Mouse (Mus musculus) liver, postnatal 0 days (tissue): ENCODE data around the gene Chac1. TPM values are rescaled to one million over a fixed set of nuclear protein-coding genes. Genes with fewer than 3 reads are reported as not detected.

Source experiments
- ATAC-seq: fragments of 200-750 bp; cut with Nextera tagmentation; 2 replicates; pipeline ENCODE4 v1.8.0; 2017; ENCODE audit warnings: mild to moderate bottlenecking, moderate library complexity
- DNase-seq: peaks from one replicate; pipeline ENCODE4 v3.0.0-alpha.2; 2016
- H3K27ac ChIP-seq: fragments of 300-500 bp; sonication (generic); 2 replicates; pipeline ENCODE4 v1.5.1; 2014; ENCODE audit warnings: antibody characterized with exemption, moderate library complexity, mild to moderate bottlenecking, low read depth
- H3K27me3 ChIP-seq: fragments of 300-500 bp; sonication (generic); 2 replicates; pipeline ENCODE4 v1.6.1; 2014; ENCODE audit warnings: low read length, control low read depth, mixed read lengths; ENCODE audit not compliant: insufficient read depth
- H3K36me3 ChIP-seq: fragments of 300-500 bp; sonication (generic); replicated peaks from 2 replicates; pipeline ENCODE4 v1.6.1; 2014; ENCODE audit warnings: mild to moderate bottlenecking, control low read depth, low read length, moderate library complexity, mixed read lengths; ENCODE audit not compliant: insufficient read depth
- H3K4me1 ChIP-seq: fragments of 300-500 bp; sonication (generic); 2 replicates; pipeline ENCODE4 v1.6.1; 2014; ENCODE audit warnings: antibody characterized with exemption, mild to moderate bottlenecking, control low read depth; ENCODE audit not compliant: insufficient read depth
- H3K4me2 ChIP-seq: fragments of 300-500 bp; sonication (generic); 2 replicates; pipeline ENCODE4 v1.6.1; 2014; ENCODE audit warnings: low read depth, mild to moderate bottlenecking, low read length, moderate library complexity, mixed read lengths
- H3K4me3 ChIP-seq: fragments of 300-500 bp; sonication (generic); 2 replicates; pipeline ENCODE4 v1.5.1; 2014; ENCODE audit warnings: low read depth, low read length
- H3K9ac ChIP-seq: fragments of 300-500 bp; sonication (generic); replicated peaks from 2 replicates; pipeline ENCODE4 v1.6.1; 2014; ENCODE audit warnings: mild to moderate bottlenecking, moderate library complexity
- H3K9me3 ChIP-seq: fragments of 300-500 bp; sonication (generic); 2 replicates; pipeline ENCODE4 v1.6.1; 2016; ENCODE audit warnings: mild to moderate bottlenecking, control low read depth, low read length, mixed read lengths
- CTCF ChIP-seq: sonication (generic); IDR thresholded peaks from 2 replicates; pipeline ENCODE4 v1.5.1; 2016; ENCODE audit warnings: antibody characterized with exemption, low read depth
- EP300 ChIP-seq: IDR thresholded peaks from 2 replicates; pipeline ENCODE4 v1.6.1; 2016; ENCODE audit warnings: antibody characterized with exemption, low read depth, mild to moderate bottlenecking
- WGBS: fragments of 180-500 bp; shearing (Covaris S2); extraction: QIAGEN DNeasy Blood & Tissue Kit; methylation state at CpG from one replicate; pipeline ENCODE4 v1.1.7; 2014; ENCODE audit not compliant: insufficient replicate concordance; 5-methylcytosine and 5-hydroxymethylcytosine counted together
- polyA plus RNA-seq: library from polyadenylated mRNA; unstranded; fragments of >200 nt; fragmentation: Nextera tagmentation; extraction: Ambion mirVana; gene quantifications from 2 replicates; pipeline ENCODE4 v1.2.1, GENCODE M21; 2015

Chac1 gene
- polyA plus RNA-seq, 1 experiment from 2014 or later: 0.35 TPM

DNA sequence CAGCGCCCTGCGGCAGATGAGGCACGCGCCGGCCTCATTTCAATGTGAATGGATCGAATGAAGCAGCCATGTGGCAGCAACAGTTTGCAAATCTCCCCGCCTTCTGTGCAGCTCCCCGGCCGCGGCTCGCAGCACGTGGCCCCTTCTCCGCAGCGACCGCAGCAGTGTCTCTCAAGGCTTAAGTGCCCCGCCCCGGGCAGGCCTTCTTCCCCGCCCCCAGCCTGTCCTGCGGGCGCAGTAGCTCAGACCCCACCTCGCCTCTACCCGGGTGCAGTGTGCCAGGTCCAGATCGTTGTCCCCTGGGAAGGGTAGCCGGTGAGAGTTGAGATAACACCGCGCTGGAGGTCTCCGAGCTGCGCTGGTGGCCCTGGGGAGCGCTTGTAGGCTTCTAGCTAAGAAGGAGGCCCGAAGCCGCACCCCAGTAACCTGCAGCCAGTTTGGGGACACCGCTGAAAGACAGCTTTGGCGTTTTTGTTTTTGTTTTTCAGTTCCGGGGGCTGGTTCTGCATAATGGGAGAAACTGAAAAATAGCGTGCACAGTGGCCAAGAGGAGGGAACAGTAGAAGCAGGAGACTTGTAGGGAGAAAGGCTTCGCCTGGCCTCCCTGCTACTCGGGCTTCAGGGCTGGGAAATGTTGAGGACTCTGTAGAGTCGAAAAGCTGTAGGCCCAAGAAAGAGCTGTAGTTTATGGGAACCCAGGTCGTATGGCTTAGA, 28.3 kb upstream of the Chac1 start:
- H3K9ac ChIP-seq: no peak overlapping the region; the same call in 1 of the 2 replicates
- ATAC-seq (peak; percentile 26), DNase-seq (peak; percentile 59)
- peaks cover 66% of the 10 kb centered on the region for H3K4me1 ChIP-seq
- no peaks in the 10 kb centered on the region for H3K36me3 ChIP-seq
- no peaks in the 10 kb centered on the region for H3K9me3 ChIP-seq
- peaks cover 75% of the 10 kb centered on the region for H3K27me3 ChIP-seq
- no peak overlapping the region for H3K27ac ChIP-seq
- 10% methylated on average over 39 of the region's 39 CpGs for WGBS
- peak overlapping the region; percentile 67 for H3K4me2 ChIP-seq
- TF ChIP-seq EP300 (no peak), CTCF (no peak)
- H3K4me3 ChIP-seq: peak overlapping the region; percentile 36

DNA sequence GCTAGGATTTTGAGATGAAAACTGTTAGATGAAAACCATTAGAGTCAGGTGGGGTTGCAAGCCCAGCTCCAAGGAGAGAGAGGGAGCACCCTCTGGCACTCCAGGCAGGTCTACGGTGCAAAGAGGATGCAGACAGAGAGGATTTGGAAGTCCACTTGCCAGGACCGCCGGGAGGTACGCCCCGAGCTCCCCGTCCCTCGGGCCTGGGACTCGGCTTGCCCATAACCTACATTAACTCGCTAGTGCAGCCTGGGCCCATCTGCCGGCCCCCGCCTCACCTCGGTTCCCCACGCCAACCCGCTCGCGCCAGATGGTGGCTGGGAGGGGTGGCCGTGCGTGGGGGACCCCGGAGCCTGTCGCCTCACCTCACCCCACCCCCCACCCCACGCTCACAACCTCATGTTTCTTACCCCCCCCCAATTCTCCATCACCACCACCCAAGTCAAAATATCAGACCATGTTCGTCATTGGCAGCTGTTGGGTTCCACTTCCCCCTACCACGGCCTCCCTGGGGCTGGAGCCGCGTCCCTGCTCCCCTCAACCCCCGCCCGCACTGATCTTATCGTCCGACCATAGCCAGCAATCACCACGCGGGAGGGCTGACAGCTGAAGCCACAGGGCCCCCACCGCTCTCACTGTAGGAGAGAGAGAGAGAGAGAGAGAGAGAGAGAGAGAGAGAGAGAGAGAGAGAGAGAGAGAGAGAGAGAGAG, 27.0 kb upstream of the Chac1 start:
- H3K36me3 ChIP-seq: no peaks in the 10 kb centered on the region
- TF ChIP-seq EP300 (no peak), CTCF (no peak)
- no peak overlapping the region for H3K9ac ChIP-seq
- peak overlapping the region; percentile 73 for H3K4me2 ChIP-seq
- H3K27ac ChIP-seq: no peak overlapping the region; the same call in 1 of the 2 replicates
- no peaks in the 10 kb centered on the region for H3K9me3 ChIP-seq
- no peak for ATAC-seq
- peak; percentile 57 for DNase-seq
- WGBS: 12% methylated on average over 22 of the region's 32 CpGs
- H3K4me3 ChIP-seq: peak overlapping the region; percentile 55
- H3K4me1 ChIP-seq: peaks cover 55% of the 10 kb centered on the region
- peaks cover 85% of the 10 kb centered on the region for H3K27me3 ChIP-seq

DNA sequence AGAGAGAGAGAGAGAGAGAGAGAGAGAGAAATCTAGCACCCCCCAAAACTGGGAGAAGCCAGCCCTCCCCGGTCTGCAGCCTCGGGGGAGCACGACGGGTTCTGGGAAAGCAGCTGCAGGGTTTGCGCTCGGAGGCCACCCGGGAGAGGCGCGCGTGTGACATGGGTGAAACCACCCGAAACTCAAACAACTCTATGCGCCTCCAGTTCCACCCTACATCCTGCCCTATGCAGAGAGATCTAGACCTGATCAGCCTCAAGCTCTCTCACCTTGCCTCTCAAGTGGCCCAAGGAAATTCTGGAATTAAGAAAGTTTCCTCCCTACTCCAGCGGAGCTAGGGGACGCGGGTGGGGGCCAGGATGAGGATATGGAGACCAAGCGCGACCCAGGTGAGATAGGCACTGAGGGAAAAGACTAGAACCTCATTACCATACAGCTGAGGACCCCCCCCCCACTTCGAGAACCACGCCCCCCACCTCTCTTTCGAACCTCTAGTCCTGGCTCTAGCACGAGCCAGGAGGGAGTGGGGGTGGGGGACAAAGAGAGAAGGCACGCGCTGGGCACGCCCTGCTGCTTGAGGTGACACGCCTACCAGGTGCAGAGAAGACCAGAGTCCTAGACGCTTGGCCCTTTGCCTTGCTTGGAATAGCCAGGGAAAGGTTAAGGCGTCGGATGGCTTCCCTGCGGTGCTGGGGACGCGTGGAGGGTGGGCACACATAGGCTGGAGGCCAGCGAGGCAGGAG, 26.3 kb upstream of the Chac1 start:
- peak overlapping the region; percentile 73 for H3K4me2 ChIP-seq
- H3K27me3 ChIP-seq: peaks cover 85% of the 10 kb centered on the region
- no peak for ATAC-seq
- no peak for DNase-seq
- TF ChIP-seq EP300: no peak
- TF ChIP-seq CTCF: no peak
- peaks cover 55% of the 10 kb centered on the region for H3K4me1 ChIP-seq
- no peak overlapping the region; the same call in 1 of the 2 replicates for H3K27ac ChIP-seq
- H3K9ac ChIP-seq: no peak overlapping the region
- WGBS: under 1% methylated on average over 32 of the region's 32 CpGs
- H3K9me3 ChIP-seq: no peaks in the 10 kb centered on the region
- H3K36me3 ChIP-seq: no peaks in the 10 kb centered on the region
- peak overlapping the region; percentile 55 for H3K4me3 ChIP-seq

DNA sequence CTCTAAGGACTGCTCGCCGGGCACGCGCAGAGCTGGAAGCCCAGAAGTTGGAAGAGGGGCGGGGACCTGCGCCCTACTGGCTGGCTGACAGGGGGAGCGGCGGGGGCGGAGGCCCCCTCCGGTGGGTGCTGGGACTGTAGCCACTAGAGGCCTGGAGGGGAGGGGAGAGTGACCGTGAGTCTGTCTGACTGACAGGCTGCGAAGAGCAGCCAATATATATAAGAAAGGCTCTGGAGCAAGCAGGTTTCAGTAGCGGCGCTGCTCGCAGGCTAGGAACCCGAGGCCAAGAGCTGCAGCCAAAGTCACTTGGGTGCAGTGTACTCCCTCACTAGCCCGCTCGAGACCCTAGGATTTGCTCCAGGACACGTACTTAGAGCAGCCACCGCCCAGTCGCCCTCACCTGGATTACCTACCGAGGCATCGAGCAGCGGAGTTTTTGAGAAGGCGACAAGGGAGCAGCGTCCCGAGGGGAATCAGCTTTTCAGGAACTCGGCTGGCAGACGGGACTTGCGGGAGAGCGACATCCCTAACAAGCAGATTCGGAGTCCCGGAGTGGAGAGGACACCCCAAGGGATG, 25.4 kb upstream of the Chac1 start, which contains the start of gene Dll4:
Gene Dll4, plus strand, starts transcription at position 217 of the 576 bp plus-strand sequence.
- TF ChIP-seq EP300: no peak
- TF ChIP-seq CTCF: peak; percentile 18; the same call in 1 of the 2 replicates
- no peaks in the 10 kb centered on the region for H3K36me3 ChIP-seq
- H3K4me3 ChIP-seq: peak within 1 kb of the TSS; percentile 55
- H3K27ac ChIP-seq: no peak within 1 kb of the TSS; the same call in 1 of the 2 replicates
- WGBS: 1% methylated on average over 33 of the region's 33 CpGs
- H3K4me2 ChIP-seq: peak within 1 kb of the TSS; percentile 73
- no peaks in the 10 kb centered on the region for H3K9me3 ChIP-seq
- H3K4me1 ChIP-seq: peaks cover 52% of the 10 kb centered on the region
- ATAC-seq (peak; percentile 30), DNase-seq (peak; percentile 63)
- peaks cover 80% of the 10 kb centered on the region for H3K27me3 ChIP-seq
- peak within 1 kb of the TSS; percentile 50 for H3K9ac ChIP-seq

DNA sequence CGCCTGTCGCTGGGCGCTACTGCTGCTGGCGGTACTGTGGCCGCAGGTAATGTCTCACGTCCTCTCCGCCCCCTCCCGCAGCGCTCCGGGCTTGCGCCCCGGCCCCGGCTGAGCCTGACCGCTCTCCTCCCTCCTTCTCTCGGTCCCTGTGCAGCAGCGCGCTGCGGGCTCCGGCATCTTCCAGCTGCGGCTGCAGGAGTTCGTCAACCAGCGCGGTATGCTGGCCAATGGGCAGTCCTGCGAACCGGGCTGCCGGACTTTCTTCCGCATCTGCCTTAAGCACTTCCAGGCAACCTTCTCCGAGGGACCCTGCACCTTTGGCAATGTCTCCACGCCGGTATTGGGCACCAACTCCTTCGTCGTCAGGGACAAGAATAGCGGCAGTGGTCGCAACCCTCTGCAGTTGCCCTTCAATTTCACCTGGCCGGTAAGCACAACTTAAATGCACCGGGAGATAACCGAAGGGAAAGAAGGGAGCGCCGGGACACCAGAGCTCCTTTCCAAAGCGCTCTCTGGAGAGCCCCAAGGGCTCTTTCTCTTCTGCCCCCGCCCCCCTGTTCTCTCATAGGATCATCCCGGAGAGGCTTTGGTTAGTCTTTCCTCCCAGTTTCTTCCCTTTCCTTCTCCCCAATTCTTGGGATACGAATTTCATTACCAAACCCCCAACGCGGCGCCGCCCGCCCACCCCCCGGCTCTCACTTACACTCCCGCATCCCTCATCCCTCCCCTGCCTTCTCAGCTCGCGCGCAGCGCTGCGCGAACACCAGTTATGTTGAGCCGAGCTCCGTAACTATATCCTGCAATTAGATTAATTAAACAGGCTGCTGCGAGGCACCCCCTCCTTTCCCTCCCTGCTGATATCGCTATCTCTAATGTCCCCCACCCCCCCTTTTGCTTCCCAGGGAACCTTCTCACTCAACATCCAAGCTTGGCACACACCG, 24.6 kb upstream of the Chac1 start:
- H3K9ac ChIP-seq: peak overlapping the region; percentile 50
- DNase-seq: no peak

More for the DNA sequence above, 24.6 kb upstream of the Chac1 start:
- Histone ChIP-seq H3K4me2 (peak overlapping the region; percentile 73), H3K27ac (no peak overlapping the region), H3K9me3 (no peaks in the 10 kb centered on the region), H3K4me1 (peaks cover 47% of the 10 kb centered on the region), H3K4me3 (peak overlapping the region; percentile 55), H3K27me3 (peaks cover 74% of the 10 kb centered on the region), H3K36me3 (no peaks in the 10 kb centered on the region)
- WGBS: 1% methylated on average over 61 of the region's 61 CpGs
- no peak for ATAC-seq
- TF ChIP-seq CTCF (no peak), EP300 (no peak)
